Mouse (Mus musculus) embryonic facial prominence, embryonic 13.5 days (tissue): ENCODE results near the gene Gm17622. TPM values are rescaled to one million over a fixed set of nuclear protein-coding genes. Genes with fewer than 3 reads are reported as not detected.

Source experiments
- ATAC-seq: fragments of 200-750 bp; cut with Nextera tagmentation; 2 replicates; pipeline ENCODE4 v1.8.0; 2017; ENCODE audit warnings: low read depth; ENCODE audit not compliant: insufficient number of reproducible peaks, insufficient read depth, low FRiP score, low TSS enrichment
- H3K27ac ChIP-seq: fragments of 300-500 bp; sonication (generic); 2 replicates; pipeline ENCODE4 v1.5.1; 2015; ENCODE audit warnings: moderate library complexity, mild to moderate bottlenecking, inconsistent platforms
- H3K27me3 ChIP-seq: fragments of 300-500 bp; sonication (generic); 2 replicates; pipeline ENCODE4 v1.6.1; 2015; ENCODE audit warnings: mild to moderate bottlenecking, inconsistent platforms
- H3K36me3 ChIP-seq: fragments of 300-500 bp; sonication (generic); 2 replicates; pipeline ENCODE4 v1.6.1; 2015; ENCODE audit warnings: mild to moderate bottlenecking, inconsistent platforms
- H3K4me1 ChIP-seq: fragments of 300-500 bp; sonication (generic); 2 replicates; pipeline ENCODE4 v1.6.1; 2015; ENCODE audit warnings: inconsistent platforms
- H3K4me2 ChIP-seq: fragments of 300-500 bp; sonication (generic); 2 replicates; pipeline ENCODE4 v1.6.1; 2015; ENCODE audit warnings: moderate library complexity, mild to moderate bottlenecking, inconsistent platforms
- H3K4me3 ChIP-seq: fragments of 300-500 bp; sonication (generic); 2 replicates; pipeline ENCODE4 v1.5.1; 2015; ENCODE audit warnings: mild to moderate bottlenecking, inconsistent platforms
- H3K9ac ChIP-seq: fragments of 300-500 bp; sonication (generic); 2 replicates; pipeline ENCODE4 v1.6.1; 2015; ENCODE audit warnings: mild to moderate bottlenecking, inconsistent platforms
- H3K9me3 ChIP-seq: fragments of 300-500 bp; sonication (generic); 2 replicates; pipeline ENCODE4 v1.6.1; 2016; ENCODE audit warnings: inconsistent platforms
- WGBS: fragments of 180-500 bp; shearing (Covaris S2); methylation state at CpG from one replicate; pipeline ENCODE4 v1.1.7; 2015; ENCODE audit warnings: mixed read lengths; 5-methylcytosine and 5-hydroxymethylcytosine counted together
- polyA plus RNA-seq: library from polyadenylated mRNA; unstranded; fragments of >200 nt; fragmentation: Nextera tagmentation; extraction: Ambion mirVana; gene quantifications from 2 replicates; pipeline ENCODE4 v1.2.1, GENCODE M21; 2015

Gm17622 gene
- polyA plus RNA-seq, 1 experiment from 2014 or later, result not detected

DNA sequence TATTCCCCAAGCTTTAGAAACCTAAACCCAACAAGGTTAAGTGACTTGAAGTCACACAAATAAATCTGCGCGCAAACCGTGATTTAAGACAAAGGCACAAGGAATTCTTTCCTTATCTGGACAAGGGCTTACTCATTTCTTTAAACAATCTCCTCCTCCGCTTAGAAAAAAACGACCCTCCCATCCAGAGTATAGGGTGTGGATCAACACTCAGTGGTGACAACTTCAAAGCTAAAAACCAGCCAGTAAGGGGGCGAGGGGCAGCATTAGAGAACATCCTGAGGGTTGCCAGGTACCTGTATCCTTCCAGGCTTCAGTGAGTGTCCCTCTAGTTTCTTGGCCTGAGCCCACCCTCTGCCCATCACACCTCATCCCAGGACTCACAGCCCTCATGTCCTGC, 20.0 kb upstream of the Gm17622 start:
- H3K27ac ChIP-seq, result no peak overlapping the region
- WGBS, result 88% methylated on average over 6 of the region's 6 CpGs
- H3K4me1 ChIP-seq, result no peaks in the 10 kb centered on the region
- H3K9ac ChIP-seq, result no peak overlapping the region
- no peaks in the 10 kb centered on the region for H3K36me3 ChIP-seq
- H3K4me3 ChIP-seq, result no peak overlapping the region
- H3K4me2 ChIP-seq, result no peak overlapping the region
- no peaks in the 10 kb centered on the region for H3K9me3 ChIP-seq
- no peak for ATAC-seq
- no peaks in the 10 kb centered on the region for H3K27me3 ChIP-seq

DNA sequence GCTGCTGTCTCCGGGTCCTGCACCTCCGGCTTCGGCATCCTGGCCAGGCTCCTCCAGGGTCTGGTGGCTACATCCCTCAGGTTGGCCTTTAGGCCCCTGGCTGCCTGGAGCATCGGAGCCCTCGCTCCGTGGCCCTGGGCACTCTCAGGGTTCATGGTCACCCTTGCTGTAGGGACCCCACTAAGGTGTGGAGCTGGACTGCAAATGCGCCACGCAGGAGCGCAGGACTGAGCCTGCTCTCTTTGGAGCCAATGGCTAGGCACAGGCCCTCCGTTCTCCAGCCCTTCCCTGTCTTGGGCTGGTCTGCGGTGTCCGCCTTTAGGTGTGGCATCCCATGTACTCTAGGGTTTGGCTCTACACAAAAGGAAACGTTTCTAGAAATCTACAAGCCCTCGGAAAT, 19.6 kb upstream of the Gm17622 start, which contains the start of gene Ankdd1b:
TSS of gene Ankdd1b (minus strand) at position 242 of the 400 bp plus-strand sequence.
- H3K27ac ChIP-seq, result no peak within 1 kb of the TSS
- no peaks in the 10 kb centered on the region for H3K4me1 ChIP-seq
- no peaks in the 10 kb centered on the region for H3K36me3 ChIP-seq
- no peaks in the 10 kb centered on the region for H3K9me3 ChIP-seq
- ATAC-seq, result no peak
- no peak within 1 kb of the TSS for H3K9ac ChIP-seq
- WGBS, result 85% methylated on average over 14 of the region's 14 CpGs
- no peak within 1 kb of the TSS for H3K4me3 ChIP-seq
- no peak within 1 kb of the TSS for H3K4me2 ChIP-seq
- H3K27me3 ChIP-seq, result no peaks in the 10 kb centered on the region

DNA sequence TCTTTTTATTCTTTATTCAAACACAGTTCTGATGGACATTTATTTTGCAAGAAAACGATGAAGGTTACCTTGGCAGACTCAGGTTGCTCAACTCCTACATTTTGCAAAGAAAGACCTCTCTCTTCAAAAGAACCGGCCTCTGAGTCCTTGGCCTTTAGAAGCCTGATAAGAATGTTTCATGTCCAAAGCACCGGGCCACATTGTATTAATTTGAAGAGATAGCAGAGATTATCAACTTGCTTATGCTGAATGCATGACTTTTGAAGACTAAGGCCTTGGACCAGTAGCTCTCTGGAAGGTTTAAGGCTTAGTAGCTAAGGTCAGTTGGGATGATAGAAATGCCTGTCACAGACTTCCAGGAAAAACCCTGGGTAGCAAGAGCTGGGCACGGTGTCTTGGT, 13.3 kb upstream of the Gm17622 start:
- no peak overlapping the region for H3K4me2 ChIP-seq
- no peaks in the 10 kb centered on the region for H3K9me3 ChIP-seq
- H3K4me1 ChIP-seq, result no peaks in the 10 kb centered on the region
- peaks cover 13% of the 10 kb centered on the region; the same call in 1 of the 2 replicates for H3K36me3 ChIP-seq
- no peak for ATAC-seq
- no peak overlapping the region for H3K9ac ChIP-seq
- 91% methylated on average over 4 of the region's 4 CpGs for WGBS
- H3K27ac ChIP-seq, result no peak overlapping the region
- no peak overlapping the region for H3K4me3 ChIP-seq
- H3K27me3 ChIP-seq, result no peaks in the 10 kb centered on the region

DNA sequence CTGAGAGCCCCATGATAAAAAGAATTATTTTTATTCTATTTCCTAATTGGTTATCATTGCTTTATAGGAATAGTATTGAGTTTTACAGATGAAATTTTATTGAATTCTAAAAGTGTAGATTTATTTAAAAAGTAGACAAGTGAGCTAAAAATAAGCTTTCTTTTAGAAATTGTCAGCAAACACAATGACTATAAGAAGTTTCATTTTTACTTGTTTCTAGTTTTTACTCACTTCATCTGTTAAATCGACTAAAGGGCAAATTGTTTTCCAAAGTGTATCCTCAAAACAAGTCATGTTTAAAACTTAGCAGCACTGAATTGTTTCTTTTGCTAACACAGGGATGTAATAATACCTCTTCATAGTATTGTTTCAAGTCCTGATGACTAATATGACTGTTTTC, 11.5 kb upstream of the Gm17622 start:
- Histone ChIP-seq H3K9ac (no peak overlapping the region), H3K9me3 (no peaks in the 10 kb centered on the region), H3K4me2 (no peak overlapping the region), H3K36me3 (peaks cover 28% of the 10 kb centered on the region), H3K4me1 (no peaks in the 10 kb centered on the region), H3K27ac (no peak overlapping the region), H3K27me3 (no peaks in the 10 kb centered on the region), H3K4me3 (no peak overlapping the region)
- 91% methylated on average over 1 of the region's 1 CpGs for WGBS
- ATAC-seq, result no peak

GRCm38 (mm10) chr13:96487230-96487629, 3.3 kb upstream of the Gm17622 start:
- 88% methylated on average over 6 of the region's 6 CpGs for WGBS
- ATAC-seq, result no peak

DNA sequence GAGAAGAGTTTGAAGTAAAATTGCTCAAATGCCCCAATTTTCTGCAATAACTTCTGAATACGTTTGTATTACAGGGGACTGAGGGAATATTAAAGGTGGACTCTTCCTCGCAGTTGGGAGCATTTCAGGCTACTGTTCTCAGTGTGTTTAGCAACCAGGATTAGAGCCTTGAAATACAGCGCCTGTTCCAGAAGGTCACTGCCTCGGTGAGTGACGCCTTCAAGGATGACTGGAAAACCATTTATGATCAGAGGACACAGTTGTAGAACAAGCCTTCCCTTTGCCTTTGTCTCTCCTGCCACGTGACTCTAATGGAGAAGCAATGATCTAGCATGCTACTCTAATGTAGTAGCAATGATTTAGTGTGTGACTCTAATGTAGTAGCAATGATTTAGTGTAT, 2.6 kb upstream of the Gm17622 start:
- 95% methylated on average over 6 of the region's 6 CpGs for WGBS
- Histone ChIP-seq H3K4me1 (no peaks in the 10 kb centered on the region), H3K9ac (no peak overlapping the region), H3K27me3 (no peaks in the 10 kb centered on the region), H3K4me3 (no peak overlapping the region), H3K4me2 (no peak overlapping the region), H3K36me3 (peaks cover 46% of the 10 kb centered on the region), H3K27ac (no peak overlapping the region), H3K9me3 (no peaks in the 10 kb centered on the region)
- no peak for ATAC-seq

More at GRCm38 (mm10) chr13:96487230-96487629, 3.3 kb upstream of the Gm17622 start:
- Histone ChIP-seq H3K27ac (no peak overlapping the region), H3K4me1 (no peaks in the 10 kb centered on the region), H3K4me2 (no peak overlapping the region), H3K9me3 (no peaks in the 10 kb centered on the region), H3K9ac (no peak overlapping the region), H3K36me3 (peaks cover 53% of the 10 kb centered on the region), H3K4me3 (no peak overlapping the region), H3K27me3 (no peaks in the 10 kb centered on the region)

GRCm38 (mm10) chr13:96496630-96497029, 6.1 kb downstream of the Gm17622 start:
- ATAC-seq, result no peak
- Histone ChIP-seq H3K27ac (no peak overlapping the region), H3K27me3 (no peaks in the 10 kb centered on the region), H3K4me3 (no peak overlapping the region), H3K9ac (no peak overlapping the region), H3K4me1 (no peaks in the 10 kb centered on the region), H3K36me3 (peaks cover 10% of the 10 kb centered on the region), H3K4me2 (no peak overlapping the region), H3K9me3 (no peaks in the 10 kb centered on the region)
- 81% methylated on average over 8 of the region's 8 CpGs for WGBS

- WGBS, result 74% methylated on average over 2 of the region's 2 CpGs
Observed at GRCm38 (mm10) chr13:96499891-96500290, 9.4 kb downstream of the Gm17622 start.

DNA sequence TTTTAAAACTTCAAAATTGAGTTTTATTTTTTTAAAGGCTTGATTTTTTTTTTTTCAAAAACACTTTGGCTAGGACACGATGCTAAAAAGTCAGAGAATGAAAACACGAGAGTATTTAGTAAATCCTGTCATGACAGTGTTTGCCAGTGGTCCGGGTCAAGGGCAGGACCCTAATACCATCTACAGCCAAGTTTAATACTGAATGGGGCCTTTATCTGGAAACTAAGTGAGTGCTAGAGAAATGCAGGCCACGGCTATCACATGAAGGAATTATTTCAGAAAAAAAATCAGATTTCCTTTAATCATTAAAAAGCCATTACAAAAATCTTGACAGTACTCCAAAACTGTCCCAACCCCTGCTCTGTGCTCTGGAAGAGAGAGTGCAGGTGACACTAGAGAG, 15.1 kb downstream of the Gm17622 start:
- 83% methylated on average over 4 of the region's 4 CpGs for WGBS
- ATAC-seq, result no peak

More at GRCm38 (mm10) chr13:96499891-96500290, 9.4 kb downstream of the Gm17622 start:
- H3K9ac ChIP-seq, result no peak overlapping the region
- H3K27me3 ChIP-seq, result no peaks in the 10 kb centered on the region
- H3K27ac ChIP-seq, result no peak overlapping the region
- peaks cover 13% of the 10 kb centered on the region for H3K36me3 ChIP-seq
- ATAC-seq, result no peak
- no peaks in the 10 kb centered on the region for H3K9me3 ChIP-seq
- no peak overlapping the region for H3K4me2 ChIP-seq
- no peaks in the 10 kb centered on the region for H3K4me1 ChIP-seq
- H3K4me3 ChIP-seq, result no peak overlapping the region

DNA sequence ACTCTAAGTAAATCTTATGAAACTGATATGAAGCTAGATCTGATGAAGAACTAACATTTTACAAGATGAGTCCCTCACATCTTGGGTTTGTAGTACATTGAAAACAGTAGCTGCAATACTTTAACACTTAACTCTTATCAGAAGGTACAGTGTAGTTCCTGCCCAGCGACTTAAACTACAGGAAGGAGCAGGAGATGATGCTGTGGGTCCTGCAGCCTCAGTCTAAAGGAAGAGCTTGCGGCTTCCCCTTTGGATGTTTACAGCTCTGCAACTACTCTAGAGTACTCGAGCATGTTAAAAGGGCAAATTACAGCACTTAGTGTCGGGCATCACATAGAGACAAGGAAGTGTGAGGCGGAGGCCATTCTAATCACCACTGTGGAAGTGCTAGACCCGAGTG, 15.8 kb downstream of the Gm17622 start:
- Histone ChIP-seq H3K4me1 (no peaks in the 10 kb centered on the region), H3K4me3 (no peak overlapping the region), H3K9me3 (no peaks in the 10 kb centered on the region), H3K9ac (no peak overlapping the region), H3K27me3 (no peaks in the 10 kb centered on the region), H3K4me2 (no peak overlapping the region), H3K36me3 (peaks cover 3% of the 10 kb centered on the region; the same call in 1 of the 2 replicates), H3K27ac (no peak overlapping the region)
- 85% methylated on average over 6 of the region's 6 CpGs for WGBS
- no peak for ATAC-seq

More for the DNA sequence above, 15.1 kb downstream of the Gm17622 start:
- Histone ChIP-seq H3K4me2 (no peak overlapping the region), H3K9ac (no peak overlapping the region), H3K27ac (no peak overlapping the region), H3K27me3 (no peaks in the 10 kb centered on the region), H3K36me3 (peaks cover 6% of the 10 kb centered on the region; the same call in 1 of the 2 replicates), H3K9me3 (no peaks in the 10 kb centered on the region), H3K4me3 (no peak overlapping the region), H3K4me1 (no peaks in the 10 kb centered on the region)

DNA sequence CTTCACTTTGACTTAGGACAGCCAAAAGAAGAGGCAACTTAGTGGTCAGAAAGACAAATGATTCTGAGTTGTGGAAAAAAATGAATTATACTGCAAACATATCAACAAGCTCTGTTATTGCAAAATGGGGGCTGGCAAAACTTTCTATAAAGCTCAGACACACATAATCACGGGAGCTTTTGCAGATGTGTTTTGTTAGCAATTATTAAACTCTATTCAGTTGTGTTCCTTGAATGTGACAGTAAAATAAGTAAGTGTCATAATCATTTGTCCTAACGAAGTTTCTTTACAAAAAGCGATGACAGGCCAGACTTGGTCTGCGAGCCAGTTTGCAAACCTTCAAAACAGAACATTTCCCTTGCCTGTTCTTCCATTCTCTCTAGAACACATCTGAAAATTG, 17.0 kb downstream of the Gm17622 start:
- no peak overlapping the region for H3K27ac ChIP-seq
- H3K4me2 ChIP-seq, result no peak overlapping the region
- peaks cover 3% of the 10 kb centered on the region; the same call in 1 of the 2 replicates for H3K36me3 ChIP-seq
- no peaks in the 10 kb centered on the region for H3K9me3 ChIP-seq
- no peak overlapping the region for H3K9ac ChIP-seq
- no peak overlapping the region for H3K4me3 ChIP-seq
- H3K27me3 ChIP-seq, result no peaks in the 10 kb centered on the region
- ATAC-seq, result no peak
- H3K4me1 ChIP-seq, result peaks cover 5% of the 10 kb centered on the region; the same call in 1 of the 2 replicates
- WGBS, result 90% methylated on average over 4 of the region's 4 CpGs

- 0 out of 2 replicates have a peak, but pooled peaks cover 3% of the 10 kb centered on the region for H3K36me3 ChIP-seq
- peaks cover 5% of the 10 kb centered on the region; the same call in 1 of the 2 replicates for H3K4me1 ChIP-seq
- no peak overlapping the region for H3K4me3 ChIP-seq
- no peak overlapping the region for H3K27ac ChIP-seq
- H3K9me3 ChIP-seq, result no peaks in the 10 kb centered on the region
- H3K27me3 ChIP-seq, result no peaks in the 10 kb centered on the region
- 86% methylated on average over 13 of the region's 13 CpGs for WGBS
- ATAC-seq, result no peak
- H3K9ac ChIP-seq, result no peak overlapping the region
- H3K4me2 ChIP-seq, result no peak overlapping the region
Observed at GRCm38 (mm10) chr13:96510635-96511034, 20.1 kb downstream of the Gm17622 start.
